Mouse (Mus musculus): ENCODE measurements around the gene Cwc25.
"Not testable (repeated sequence)": the region's sequence is repeated elsewhere in the genome, so short reads cannot be mapped to it uniquely, and the experiment has no call there.

The Cwc25 gene

DNA sequence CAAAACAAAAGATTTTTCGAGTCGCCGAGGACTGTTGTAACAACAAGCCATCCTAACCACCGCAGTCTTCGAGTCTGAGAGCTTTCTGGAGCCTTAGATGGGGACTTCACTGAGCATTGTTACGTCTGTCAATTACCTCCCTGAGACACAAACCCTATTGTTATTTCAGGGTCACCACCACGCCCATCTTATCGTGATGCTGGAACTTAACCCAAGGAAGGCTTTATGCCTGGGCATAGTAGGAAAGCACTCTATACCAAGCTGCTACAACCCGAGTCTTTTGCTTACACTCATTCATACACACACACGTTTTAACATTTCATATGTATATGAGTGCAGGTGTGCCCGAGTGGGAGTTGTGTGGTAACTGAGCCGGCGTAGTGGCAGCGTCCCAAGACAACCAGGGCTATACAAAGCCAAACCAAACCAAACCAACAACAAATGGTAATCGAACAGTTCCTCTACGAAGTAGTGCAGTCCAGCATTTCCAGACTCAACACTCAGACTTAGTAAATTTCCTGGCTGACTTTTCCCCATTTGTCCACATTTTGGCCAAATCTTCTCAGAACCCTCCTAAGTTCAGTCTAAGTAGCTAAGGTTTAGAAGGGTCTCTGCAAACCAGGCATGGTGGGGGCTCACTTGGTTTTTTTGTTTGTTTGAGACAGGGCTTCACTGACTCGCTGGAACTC is 9.6 kb upstream of the Cwc25 start, which contains the start of gene 1700001P01Rik:
1700001P01Rik (minus strand) TSS at position 111 of the 689 bp plus-strand sequence.
- DNase-seq (ENCODE audit: low spot score): no peak

DNA sequence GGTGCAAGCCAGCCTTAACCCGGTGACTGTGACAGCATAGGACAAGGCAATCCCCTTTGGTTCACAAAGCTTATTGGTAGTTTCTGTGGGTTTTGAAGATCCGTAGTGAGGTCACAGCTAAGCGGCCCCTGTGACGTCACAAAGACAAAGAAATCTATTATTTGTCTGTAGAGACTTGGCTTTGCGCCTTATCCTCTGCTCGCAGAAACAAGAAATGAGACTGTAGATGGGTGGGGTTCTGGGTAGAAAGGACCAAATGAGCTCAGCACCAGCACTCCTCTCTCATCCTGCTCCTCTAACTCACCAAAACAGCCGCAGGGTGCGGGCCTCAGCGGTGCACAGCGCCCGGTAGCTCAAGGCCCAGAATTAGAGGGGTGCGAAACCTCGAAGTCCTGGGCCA is 8.8 kb upstream of the Cwc25 start:
- no peak for DNase-seq (ENCODE audit: low spot score)

DNA sequence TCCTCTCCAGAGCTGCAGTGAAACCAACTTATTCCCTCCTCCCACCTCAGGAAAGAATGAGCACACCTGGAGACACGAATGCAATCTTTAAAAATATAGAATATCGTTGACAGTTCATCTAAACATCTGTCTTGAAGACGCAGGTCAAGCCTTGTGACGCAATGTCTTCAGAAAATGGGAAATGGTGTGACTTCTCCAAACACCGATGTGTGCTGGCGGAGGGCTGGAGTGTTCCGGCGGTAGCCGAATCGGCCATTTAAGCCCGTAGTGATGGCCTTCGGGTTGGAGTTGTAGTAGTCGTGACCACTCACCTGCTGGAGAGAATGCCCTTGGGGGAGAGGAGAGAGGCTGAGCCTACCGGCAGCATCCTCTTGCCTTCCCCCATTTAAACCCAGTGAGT is 5.1 kb upstream of the Cwc25 start:
- DNase-seq (ENCODE audit: low spot score): no peak

DNA sequence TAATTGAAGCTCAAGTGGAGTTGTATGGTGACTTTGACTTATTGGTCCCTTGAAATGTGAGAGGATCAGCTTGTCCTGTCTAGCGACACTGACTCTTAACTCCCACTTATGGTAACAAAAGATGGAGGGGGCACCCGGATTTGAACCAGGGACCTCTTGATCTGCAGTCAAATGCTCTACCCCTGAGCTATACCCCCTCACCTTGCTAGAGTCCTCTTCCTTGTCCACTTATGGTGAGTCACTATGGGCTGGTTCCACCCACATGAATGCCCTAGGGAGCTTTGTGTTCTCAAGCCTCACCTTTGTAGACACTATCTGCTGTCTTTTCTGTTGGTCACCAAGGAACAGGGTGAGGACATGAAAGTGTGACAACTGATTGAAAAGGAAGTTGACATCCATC is 3.3 kb upstream of the Cwc25 start:
- DNase-seq (ENCODE audit: low spot score): no peak

GRCm38 (mm10) chr11:97761638-97762037 is 4.7 kb downstream of the Cwc25 start:
- DNase-seq (ENCODE audit: low spot score): no peak

- DNase-seq (ENCODE audit: low spot score): no peak
Measured at GRCm38 (mm10) chr11:97758942-97759341, 7.4 kb downstream of the Cwc25 start.

- DNase-seq (ENCODE audit: low spot score): no peak
Measured at GRCm38 (mm10) chr11:97758125-97758524, 8.2 kb downstream of the Cwc25 start.

DNA sequence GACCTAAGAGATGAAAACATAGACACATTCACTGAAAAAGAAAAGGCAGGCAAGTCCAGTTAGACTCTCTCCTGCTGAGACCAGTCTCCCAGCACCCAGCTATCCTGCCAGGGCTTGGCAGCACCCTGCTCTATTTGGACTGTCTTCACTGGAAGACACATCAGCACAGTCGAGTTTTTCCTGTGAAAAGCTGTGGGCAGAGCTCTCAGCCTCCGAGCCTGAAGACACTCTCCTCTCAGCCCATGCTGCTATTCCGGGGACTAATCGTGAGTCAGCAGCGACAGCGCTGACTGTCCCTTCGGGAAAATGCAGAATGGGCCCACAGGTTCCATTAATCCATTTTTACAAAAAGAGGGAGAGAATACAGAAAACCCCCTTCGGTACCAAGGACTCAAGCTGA is 13.1 kb downstream of the Cwc25 start:
- no peak for DNase-seq (ENCODE audit: low spot score)

DNA sequence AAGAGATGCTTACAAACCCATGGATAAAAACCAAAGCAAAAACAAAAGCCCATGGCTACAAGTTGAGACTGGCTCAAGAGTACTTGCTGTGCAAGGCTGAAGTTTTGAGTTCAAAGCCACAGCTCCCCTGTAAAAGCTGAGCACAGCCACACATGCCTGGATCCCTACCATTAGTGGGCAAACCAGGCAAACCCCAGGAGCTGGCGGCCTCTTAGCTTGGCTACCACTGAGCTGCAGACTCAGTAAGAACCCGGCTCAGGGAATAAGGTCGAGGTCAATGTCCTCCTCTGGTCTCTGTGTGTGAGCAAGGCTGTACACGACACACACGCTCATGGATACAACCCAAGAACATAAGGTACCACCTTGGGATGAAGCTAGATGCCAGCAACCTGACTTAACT is 17.9 kb downstream of the Cwc25 start:
- DNase-seq (ENCODE audit: low spot score): no peak

DNA sequence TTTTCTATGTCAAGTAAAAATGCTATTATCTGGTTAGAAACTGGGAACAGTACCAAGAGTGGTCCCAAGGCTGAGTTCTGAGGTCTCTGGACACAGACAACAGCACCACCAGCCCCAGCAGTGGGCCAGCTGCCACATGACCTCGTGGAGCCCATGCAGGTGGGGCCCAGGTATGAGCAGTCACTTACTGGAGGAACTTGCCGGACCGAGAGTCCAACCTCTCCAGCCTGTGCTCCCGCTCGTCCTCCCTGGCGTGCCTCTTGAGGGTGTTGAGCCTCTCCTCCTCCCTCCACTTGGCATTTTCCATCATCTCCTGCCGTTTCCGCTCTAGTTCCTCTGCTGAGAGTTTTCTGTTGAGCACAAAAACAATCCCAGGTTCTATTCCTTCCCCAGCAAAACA is 18.6 kb downstream of the Cwc25 start:
- DNase-seq (ENCODE audit: low spot score): no peak

GRCm38 (mm10) chr11:97745331-97745721 is 21.0 kb downstream of the Cwc25 start:
- DNase-seq (ENCODE audit: low spot score): no peak

GRCm38 (mm10) chr11:97744718-97745330 is 21.5 kb downstream of the Cwc25 start:
- peak; percentile 99 for DNase-seq (ENCODE audit: low spot score)

- no peak for DNase-seq (ENCODE audit: low spot score)
Measured at GRCm38 (mm10) chr11:97744063-97744717, 22.2 kb downstream of the Cwc25 start, which contains the start of gene Pip4k2b. Pip4k2b (minus strand) TSS chr11:97744704.

GRCm38 (mm10) chr11:97743423-97743822 is 22.9 kb downstream of the Cwc25 start:
- no peak for DNase-seq (ENCODE audit: low spot score)

DNA sequence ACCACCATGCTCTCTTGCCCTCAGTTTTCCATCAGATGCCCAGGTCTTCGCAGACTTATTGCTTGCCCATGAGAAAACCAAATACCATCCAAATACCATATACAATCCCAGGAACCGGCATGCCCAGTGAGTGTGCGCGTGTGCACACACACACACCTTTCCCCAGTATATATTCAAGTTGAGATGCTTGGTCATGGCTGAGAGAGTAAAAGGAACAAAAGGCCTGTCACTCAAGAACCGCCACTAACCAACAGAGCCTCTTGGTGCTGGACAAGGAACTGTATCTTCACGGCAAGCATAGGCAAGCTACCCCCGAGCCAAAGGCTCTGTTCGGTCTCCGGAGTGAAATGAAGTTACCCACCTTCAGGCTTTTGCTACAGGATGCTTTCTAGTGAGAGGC is 23.8 kb downstream of the Cwc25 start:
- no peak for DNase-seq (ENCODE audit: low spot score)

- no peak for DNase-seq (ENCODE audit: low spot score)
Measured at GRCm38 (mm10) chr11:97742157-97742556, 24.2 kb downstream of the Cwc25 start.

DNA sequence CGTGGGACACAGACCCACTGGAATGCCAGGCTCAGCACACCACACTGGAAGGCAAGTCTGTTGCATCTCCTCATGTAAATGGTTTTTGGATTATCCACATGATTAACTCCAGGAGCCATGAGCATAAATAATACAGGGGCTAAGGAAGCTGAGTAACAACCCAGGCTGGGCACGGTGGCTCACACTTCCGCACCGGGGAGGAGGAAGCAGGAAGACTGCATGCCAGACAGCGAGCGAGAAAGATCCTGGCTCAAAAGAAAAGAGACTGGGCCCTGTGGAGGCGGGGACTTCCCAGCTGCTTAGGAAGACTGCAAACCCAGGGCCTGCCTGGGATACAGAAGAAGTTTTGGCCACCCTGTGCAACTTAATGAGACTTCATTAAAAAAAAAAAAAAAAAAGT is 26.2 kb downstream of the Cwc25 start:
- DNase-seq (ENCODE audit: low spot score): no peak

GRCm38 (mm10) chr11:97739155-97739554 is 27.2 kb downstream of the Cwc25 start:
- no peak for DNase-seq (ENCODE audit: low spot score)

DNA sequence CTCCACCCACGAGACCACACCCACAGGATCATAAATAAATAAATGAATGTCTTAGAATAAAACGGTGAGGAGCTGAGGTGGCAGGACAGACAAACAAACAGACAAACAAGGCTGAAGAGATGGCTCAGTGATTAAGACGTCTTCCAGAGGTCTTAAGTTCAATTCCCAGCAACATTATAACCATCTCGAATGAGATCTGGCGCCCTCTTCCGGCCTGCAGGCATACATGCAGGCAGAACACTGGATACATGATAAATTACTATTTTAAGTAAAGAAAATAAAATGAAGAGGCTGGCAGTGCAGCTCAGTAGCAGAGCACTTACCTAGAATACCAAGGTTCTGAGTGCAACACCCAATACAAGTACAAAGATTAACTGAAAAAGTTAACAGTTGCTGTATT is 27.7 kb downstream of the Cwc25 start:
- DNase-seq (ENCODE audit: low spot score): no peak

DNA sequence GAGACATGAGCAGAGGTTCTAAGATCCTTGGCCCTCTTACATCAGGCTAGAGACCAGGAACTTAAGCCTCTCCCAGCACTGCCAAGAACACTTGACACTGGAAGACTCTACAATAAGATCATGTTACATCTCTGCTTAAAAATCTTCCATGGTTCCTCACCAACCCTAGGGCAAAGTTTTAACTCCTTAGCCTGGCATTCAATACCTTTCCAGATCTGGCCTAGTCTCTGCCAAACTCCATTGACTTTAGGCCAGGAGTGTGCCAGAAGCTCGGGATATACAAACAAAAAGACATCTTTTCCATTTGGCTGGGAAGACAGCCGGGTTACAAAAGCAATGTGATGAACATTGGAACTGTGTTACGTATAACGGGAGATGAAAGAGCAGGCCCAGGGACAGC is 28.8 kb downstream of the Cwc25 start:
- DNase-seq (ENCODE audit: low spot score): no peak

GRCm38 (mm10) chr11:97736645-97737044 is 29.7 kb downstream of the Cwc25 start:
- no peak for DNase-seq (ENCODE audit: low spot score)

- DNase-seq (ENCODE audit: low spot score): not testable (repeated sequence)
Measured at GRCm38 (mm10) chr11:97734810-97735209, 31.5 kb downstream of the Cwc25 start.

DNA sequence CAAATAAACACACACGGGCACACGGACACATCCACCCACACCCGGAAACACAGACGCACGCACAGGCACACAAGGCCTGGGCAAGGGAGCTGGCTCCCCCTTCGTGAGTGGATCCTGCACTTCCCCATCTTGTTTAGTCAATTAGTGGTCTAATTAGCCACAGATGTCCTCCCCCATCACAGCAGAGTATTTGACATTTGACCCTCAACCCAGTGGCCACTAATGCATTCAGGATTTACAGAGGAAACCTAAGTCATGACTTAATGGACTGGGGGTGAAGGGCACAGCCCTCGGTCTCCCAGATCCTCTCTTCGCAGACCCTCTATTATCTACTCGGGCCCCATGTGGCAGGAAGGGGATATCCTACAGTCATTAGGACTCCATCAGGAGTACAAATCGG is 32.7 kb downstream of the Cwc25 start:
- no peak for DNase-seq (ENCODE audit: low spot score)
